Mouse (Mus musculus) lung, adult 2 months (tissue): ENCODE results near the gene Card6.

Source experiments
- CTCF ChIP-seq: fragments of 200-500 bp; IDR thresholded peaks from 2 replicates; pipeline ENCODE4 v1.5.1; 2011; ENCODE audit warnings: mild to moderate bottlenecking, low read length, control low read depth; ENCODE audit not compliant: insufficient read depth
- POLR2A ChIP-seq: fragments of 200-500 bp; IDR thresholded peaks from 2 replicates; pipeline ENCODE4 v1.6.1; 2011; ENCODE audit warnings: low read depth, mild to moderate bottlenecking, control low read depth, low read length, borderline replicate concordance; ENCODE audit errors: extremely low read depth

DNA sequence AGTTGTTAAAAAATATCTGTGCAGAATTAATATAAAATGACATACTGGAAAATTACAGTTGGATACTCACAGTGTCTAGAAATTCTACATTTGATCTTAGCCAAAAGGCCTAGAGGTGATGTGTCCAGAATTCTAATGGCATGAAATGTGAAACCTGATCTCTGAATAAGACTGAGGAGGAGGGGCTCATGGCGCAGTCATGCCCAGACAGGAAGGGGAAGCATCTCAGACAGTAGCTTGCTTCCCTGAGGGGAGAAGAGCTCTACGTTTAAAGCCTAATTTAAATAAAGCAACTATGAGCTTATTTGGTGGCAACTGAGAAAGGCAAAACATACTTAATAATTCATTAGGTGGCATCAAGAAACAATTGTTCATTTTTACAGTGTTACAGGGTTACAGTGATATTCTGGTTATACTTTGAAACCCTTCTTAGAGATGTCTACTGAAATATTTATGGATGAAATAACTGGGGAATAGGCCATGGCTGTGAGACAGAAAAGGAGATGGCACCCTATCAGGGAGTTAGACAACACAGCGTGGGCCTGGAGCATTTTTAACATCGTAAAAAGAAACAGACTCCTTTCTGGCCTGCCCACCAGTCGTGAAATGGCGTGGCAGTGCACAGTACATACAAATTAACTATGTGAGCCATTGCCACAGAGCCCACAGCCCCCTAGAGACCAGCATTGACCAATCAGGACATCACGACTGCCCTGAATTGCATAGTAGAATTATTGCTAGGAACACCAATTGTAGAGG is 19.3 kb downstream of the Card6 start:
- TF ChIP-seq CTCF = no peak
- no peak for TF ChIP-seq POLR2A
